Mouse (Mus musculus) bone marrow macrophage, adult 2 months (primary cell): Measurements from ENCODE around the gene Ppm1h.

Experiments
- CTCF ChIP-seq: IDR thresholded peaks from 2 replicates; pipeline ENCODE4 v1.5.1; 2012; ENCODE audit warnings: low read depth, mild to moderate bottlenecking, low read length, moderate library complexity
- POLR2A ChIP-seq: IDR thresholded peaks from 2 replicates; pipeline ENCODE4 v1.6.1; 2012; ENCODE audit warnings: mild to moderate bottlenecking, low read depth, low read length, borderline replicate concordance

GRCm38 (mm10) chr10:122931193-122931832 is 252.8 kb downstream of the Ppm1h start:
- TF ChIP-seq POLR2A (no peak), CTCF (no peak)
